Mouse (Mus musculus) layer of hippocampus, adult 8-10 months (tissue): ENCODE measurements around the gene Emc1. TPM values are rescaled to one million over a fixed set of nuclear protein-coding genes. Genes with fewer than 3 reads are reported as not detected.
"Not testable (repeated sequence)": the region's sequence is repeated elsewhere in the genome, so short reads cannot be mapped to it uniquely, and the experiment has no call there.

Experiments used
- DNase-seq, 2 experiments: peaks; one replicate each; pipeline ENCODE4 v3.0.0; 2022; ENCODE audit warnings: low spot score in 2 of 2
- total RNA-seq, 4 experiments: library from RNA; stranded (reverse); gene quantifications; 2 replicates each; pipeline ENCODE4 v1.2.4; 2022

Gene Emc1
- total RNA-seq, 4 experiments from 2014 or later, result 87.6 to 97.3 (median 92.2) TPM

- no peak for DNase-seq
Observed at GRCm38 (mm10) chr4:139357211-139357610, 4.8 kb downstream of the Emc1 start.

GRCm38 (mm10) chr4:139360761-139361548 lies 8.6 kb downstream of the Emc1 start:
- DNase-seq, result no peak

GRCm38 (mm10) chr4:139367336-139367735 lies 14.9 kb downstream of the Emc1 start:
- DNase-seq, result no peak

GRCm38 (mm10) chr4:139368038-139368437 lies 15.7 kb downstream of the Emc1 start:
- DNase-seq, result no peak

- DNase-seq, result no peak
Observed at GRCm38 (mm10) chr4:139373130-139373529, 20.7 kb downstream of the Emc1 start.

GRCm38 (mm10) chr4:139373531-139373930 lies 21.1 kb downstream of the Emc1 start:
- DNase-seq, result no peak

GRCm38 (mm10) chr4:139379719-139380118 lies 27.3 kb downstream of the Emc1 start:
- DNase-seq, result no peak

- DNase-seq, result peak; percentile 99 to 100
Observed at GRCm38 (mm10) chr4:139380207-139380748, 27.9 kb downstream of the Emc1 start.

GRCm38 (mm10) chr4:139380775-139381451 lies 28.5 kb downstream of the Emc1 start:
- DNase-seq, result no peak

GRCm38 (mm10) chr4:139381452-139381845 lies 29.1 kb downstream of the Emc1 start:
- no peak for DNase-seq

- no peak for DNase-seq
Observed at GRCm38 (mm10) chr4:139382231-139382630, 29.8 kb downstream of the Emc1 start.

- not testable (repeated sequence) for DNase-seq
Observed at GRCm38 (mm10) chr4:139385841-139386240, 33.5 kb downstream of the Emc1 start.

- DNase-seq, result no peak
Observed at GRCm38 (mm10) chr4:139386869-139387319, 34.5 kb downstream of the Emc1 start.

- no peak for DNase-seq
Observed at GRCm38 (mm10) chr4:139389557-139389956, 37.2 kb downstream of the Emc1 start.

GRCm38 (mm10) chr4:139395431-139395830 lies 43.0 kb downstream of the Emc1 start:
- no peak for DNase-seq

- DNase-seq, result no peak
Observed at GRCm38 (mm10) chr4:139400487-139400886, 48.1 kb downstream of the Emc1 start.

- no peak for DNase-seq
Observed at GRCm38 (mm10) chr4:139403214-139403613, 50.8 kb downstream of the Emc1 start.

GRCm38 (mm10) chr4:139411351-139411750 lies 59.0 kb downstream of the Emc1 start:
- DNase-seq, result no peak

GRCm38 (mm10) chr4:139417868-139418267 lies 65.5 kb downstream of the Emc1 start:
- DNase-seq, result no peak

GRCm38 (mm10) chr4:139421621-139422020 lies 69.2 kb downstream of the Emc1 start:
- DNase-seq, result no peak

- DNase-seq, result no peak
Observed at GRCm38 (mm10) chr4:139422409-139422808, 70.0 kb downstream of the Emc1 start.

- no peak for DNase-seq
Observed at GRCm38 (mm10) chr4:139423270-139423669, 70.9 kb downstream of the Emc1 start.
